Mouse (Mus musculus): ENCODE measurements around the gene Tesk2.
"Not testable (repeated sequence)": the region's sequence is repeated elsewhere in the genome, so short reads cannot be mapped to it uniquely, and the experiment has no call there.

The Tesk2 gene

GRCm38 (mm10) chr4:116788956-116789355, 68.2 kb downstream of the Tesk2 start:
- peak; percentile 79 for DNase-seq (ENCODE audit: low read depth, low spot score)

- no peak for DNase-seq (ENCODE audit: low read depth, low spot score)
Observed at GRCm38 (mm10) chr4:116792453-116792852, 71.7 kb downstream of the Tesk2 start.

GRCm38 (mm10) chr4:116794273-116794672, 73.5 kb downstream of the Tesk2 start:
- no peak for DNase-seq (ENCODE audit: low read depth, low spot score)

GRCm38 (mm10) chr4:116796442-116797110, 75.8 kb downstream of the Tesk2 start:
- DNase-seq (ENCODE audit: low read depth, low spot score) = no peak

GRCm38 (mm10) chr4:116799901-116800300, 79.2 kb downstream of the Tesk2 start:
- DNase-seq (ENCODE audit: low read depth, low spot score) = no peak

- peak; percentile 96 for DNase-seq (ENCODE audit: low read depth, low spot score)
Observed at GRCm38 (mm10) chr4:116807197-116808129, 86.7 kb downstream of the Tesk2 start, which contains the start of the genes Toe1 and Mutyh. Toe1 (minus strand) TSS chr4:116807640. Mutyh (plus strand) TSS chr4:116807723.

- DNase-seq (ENCODE audit: low read depth, low spot score) = no peak
Observed at GRCm38 (mm10) chr4:116811012-116811411, 90.3 kb downstream of the Tesk2 start.

- DNase-seq (ENCODE audit: low read depth, low spot score) = no peak
Observed at GRCm38 (mm10) chr4:116815276-116815675, 94.5 kb downstream of the Tesk2 start.

- DNase-seq (ENCODE audit: low read depth, low spot score) = no peak
Observed at GRCm38 (mm10) chr4:116817486-116817885, 96.7 kb downstream of the Tesk2 start.

- no peak for DNase-seq (ENCODE audit: low read depth, low spot score)
Observed at GRCm38 (mm10) chr4:116819968-116820901, 99.5 kb downstream of the Tesk2 start.

- DNase-seq (ENCODE audit: low read depth, low spot score) = no peak
Observed at GRCm38 (mm10) chr4:116820902-116821693, 100.3 kb downstream of the Tesk2 start.

GRCm38 (mm10) chr4:116821694-116822016, 100.9 kb downstream of the Tesk2 start, which contains the start of gene Hpdl:
Hpdl (minus strand) TSS chr4:116821707.
- DNase-seq (ENCODE audit: low read depth, low spot score) = no peak

- DNase-seq (ENCODE audit: low read depth, low spot score) = peak; percentile 59
Observed at GRCm38 (mm10) chr4:116824541-116825004, 103.8 kb downstream of the Tesk2 start.

- DNase-seq (ENCODE audit: low read depth, low spot score) = peak; percentile 77
Observed at GRCm38 (mm10) chr4:116827819-116828218, 107.1 kb downstream of the Tesk2 start.

- no peak for DNase-seq (ENCODE audit: low read depth, low spot score)
Observed at GRCm38 (mm10) chr4:116829364-116830069, 108.8 kb downstream of the Tesk2 start.

- DNase-seq (ENCODE audit: low read depth, low spot score) = no peak
Observed at GRCm38 (mm10) chr4:116830070-116830368, 109.3 kb downstream of the Tesk2 start.

- DNase-seq (ENCODE audit: low read depth, low spot score) = no peak
Observed at GRCm38 (mm10) chr4:116838999-116839398, 118.3 kb downstream of the Tesk2 start.

- DNase-seq (ENCODE audit: low read depth, low spot score) = not testable (repeated sequence)
Observed at GRCm38 (mm10) chr4:116840096-116840495, 119.3 kb downstream of the Tesk2 start.

GRCm38 (mm10) chr4:116840841-116841240, 120.1 kb downstream of the Tesk2 start:
- DNase-seq (ENCODE audit: low read depth, low spot score) = no peak

GRCm38 (mm10) chr4:116844324-116844723, 123.6 kb downstream of the Tesk2 start:
- no peak for DNase-seq (ENCODE audit: low read depth, low spot score)
